Mouse (Mus musculus): ENCODE results near the gene Gm43951.
"Not testable (repeated sequence)": the region's sequence is repeated elsewhere in the genome, so short reads cannot be mapped to it uniquely, and the experiment has no call there.

Gene Gm43951

GRCm38 (mm10) chr11:72203440-72203839 is 3.2 kb downstream of the Gm43951 start:
- DNase-seq (ENCODE audit: low spot score in 2 of 2): no peak

GRCm38 (mm10) chr11:72196506-72196905 is 10.1 kb downstream of the Gm43951 start:
- no peak for DNase-seq (ENCODE audit: low spot score in 2 of 2)

GRCm38 (mm10) chr11:72194259-72194658 is 12.4 kb downstream of the Gm43951 start:
- DNase-seq (ENCODE audit: low spot score in 2 of 2): no peak

- DNase-seq (ENCODE audit: low spot score in 2 of 2): no peak
These were observed 15.8 kb downstream of the Gm43951 start for GRCm38 (mm10) chr11:72190857-72191256.

- no peak for DNase-seq (ENCODE audit: low spot score in 2 of 2)
These were observed 22.4 kb downstream of the Gm43951 start for GRCm38 (mm10) chr11:72184252-72184651.

- DNase-seq (ENCODE audit: low spot score in 2 of 2): no peak
These were observed 25.5 kb downstream of the Gm43951 start for GRCm38 (mm10) chr11:72181136-72181535.

- DNase-seq (ENCODE audit: low spot score in 2 of 2): no peak
These were observed 26.1 kb downstream of the Gm43951 start for GRCm38 (mm10) chr11:72180556-72180955.

- DNase-seq (ENCODE audit: low spot score in 2 of 2): no peak
These were observed 30.1 kb downstream of the Gm43951 start for GRCm38 (mm10) chr11:72176553-72176952.

GRCm38 (mm10) chr11:72175966-72176365 is 30.7 kb downstream of the Gm43951 start:
- no peak for DNase-seq (ENCODE audit: low spot score in 2 of 2)

- DNase-seq (ENCODE audit: low spot score in 2 of 2): no peak
These were observed 31.9 kb downstream of the Gm43951 start for GRCm38 (mm10) chr11:72174721-72175120.

GRCm38 (mm10) chr11:72173506-72173905 is 33.1 kb downstream of the Gm43951 start:
- no peak for DNase-seq (ENCODE audit: low spot score in 2 of 2)

GRCm38 (mm10) chr11:72171906-72172305 is 34.7 kb downstream of the Gm43951 start:
- DNase-seq (ENCODE audit: low spot score in 2 of 2): not testable (repeated sequence)

- no peak for DNase-seq (ENCODE audit: low spot score in 2 of 2)
These were observed 36.8 kb downstream of the Gm43951 start for GRCm38 (mm10) chr11:72169871-72170270.

- no peak for DNase-seq (ENCODE audit: low spot score in 2 of 2)
These were observed 43.4 kb downstream of the Gm43951 start for GRCm38 (mm10) chr11:72163198-72163597.

- no peak for DNase-seq (ENCODE audit: low spot score in 2 of 2)
These were observed 50.0 kb downstream of the Gm43951 start for GRCm38 (mm10) chr11:72156624-72157023.

GRCm38 (mm10) chr11:72155981-72156428 is 50.6 kb downstream of the Gm43951 start:
- DNase-seq (ENCODE audit: low spot score in 2 of 2): no peak

GRCm38 (mm10) chr11:72155186-72155980 is 51.3 kb downstream of the Gm43951 start:
- DNase-seq (ENCODE audit: low spot score in 2 of 2): no peak

All from urinary bladder, postnatal 36 days (tissue).